12 mouse cellular contexts compared by ENCODE assay signal in the genomic region with DNA sequence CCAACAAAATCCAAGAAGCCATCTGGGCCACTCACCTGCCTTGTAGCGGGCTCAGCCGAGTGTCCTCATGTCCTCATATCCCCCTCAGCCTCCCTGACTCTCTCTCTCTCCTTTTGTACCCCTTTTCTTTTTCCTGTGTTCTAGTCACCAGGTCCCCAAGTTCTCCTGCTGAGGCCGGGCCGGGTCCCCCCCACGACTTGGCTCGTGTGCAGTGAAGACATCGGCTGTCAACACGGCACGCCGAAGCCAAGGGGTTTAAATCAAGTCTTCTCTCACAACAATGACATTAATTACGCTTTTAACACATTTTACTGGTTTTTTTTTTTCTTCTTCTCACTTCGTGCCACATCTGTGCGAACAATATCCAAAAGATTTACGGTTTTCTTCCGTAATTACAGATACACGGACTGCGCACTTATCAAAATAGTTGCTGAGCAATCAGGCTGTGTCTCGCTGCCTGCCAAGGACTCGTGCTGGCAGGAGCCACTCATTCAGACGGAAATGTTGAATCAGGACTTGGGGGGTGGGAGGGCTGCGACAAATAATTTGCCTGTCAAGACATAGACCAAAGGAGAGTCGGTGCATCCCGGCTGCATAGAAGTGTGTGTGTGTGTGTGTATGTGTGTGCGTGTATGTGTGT. TPM values are rescaled to one million over a fixed set of nuclear protein-coding genes. Genes with fewer than 3 reads are reported as not detected.
DNase-seq lines count a peak whose midpoint lies in the region; ATAC-seq and TF ChIP-seq lines count a peak whose summit lies in the region.
"Had no signal": no experiment of that assay in that cellular context is flagged by ENCODE, and none has a peak within 500 bp of the region (broad histone marks: within the 10 kb centered on the region; RNA-seq: fewer than 3 reads in every experiment).

No protein-coding gene starts in this region.

- no peak for TF ChIP-seq POLR2A in limb, embryonic 14.5 days (IDR thresholded peaks at IDR 0.05; ENCODE audit: borderline replicate concordance, extremely low read depth, insufficient read depth, insufficient read length)

- no peaks in the 10 kb centered on the region for H3K36me3 ChIP-seq in kidney, embryonic 16.5 days (ENCODE audit: insufficient read depth, low read length)
- H3K36me3 ChIP-seq in forebrain, embryonic 13.5 days (ENCODE audit: poor library complexity, severe bottlenecking) = no peaks in the 10 kb centered on the region
- no peaks in the 10 kb centered on the region for H3K36me3 ChIP-seq in limb, embryonic 14.5 days (ENCODE audit: control insufficient read depth, insufficient read depth, low read length)
- H3K36me3 ChIP-seq: lung, embryonic 15.5 days had no signal

- H3K27me3 ChIP-seq in kidney, embryonic 16.5 days (ENCODE audit: insufficient read depth, low read length) = no peaks in the 10 kb centered on the region
- peaks cover 13% of the 10 kb centered on the region for H3K27me3 ChIP-seq in forebrain, embryonic 13.5 days
- H3K27me3 ChIP-seq in limb, embryonic 14.5 days (ENCODE audit: control insufficient read depth, insufficient read depth, low read length) = no peaks in the 10 kb centered on the region

- no peak overlapping the region for H3K27ac ChIP-seq in kidney, embryonic 16.5 days (ENCODE audit: low read length)
- peak overlapping the region; percentile 68 for H3K27ac ChIP-seq in forebrain, embryonic 13.5 days
- no peak overlapping the region for H3K27ac ChIP-seq in limb, embryonic 14.5 days (replicated peaks; ENCODE audit: low read depth, low read length)
- H3K27ac ChIP-seq: lung, embryonic 15.5 days had no signal

- DNase-seq in kidney, postnatal 36 days = no peak
- peak; percentile 56 for DNase-seq in Muller cell, postnatal 12 days (ENCODE audit: inconsistent ontology term)
- peak; percentile 17 for DNase-seq in limb, embryonic 14.5 days (ENCODE audit: low spot score)
- no peak for DNase-seq in B cell, adult 2 months
- no peak for DNase-seq in cerebellum, postnatal 4 days (ENCODE audit: low spot score in 2 of 2)
- DNase-seq: kidney, adult 8-10 months; spleen, adult 18-20 months; thymus, postnatal 14 days had no signal

- H3K9me3 ChIP-seq in kidney, embryonic 16.5 days (ENCODE audit: low read length) = no peaks in the 10 kb centered on the region
- no peaks in the 10 kb centered on the region for H3K9me3 ChIP-seq in forebrain, embryonic 13.5 days (replicated peaks)
- no peaks in the 10 kb centered on the region for H3K9me3 ChIP-seq in limb, embryonic 14.5 days (ENCODE audit: control insufficient read depth, low read length)
- H3K9me3 ChIP-seq: lung, embryonic 15.5 days had no signal

- WGBS in kidney, embryonic 16.5 days = 20% methylated on average over 24 of the region's 24 CpGs
- WGBS in forebrain, embryonic 13.5 days = 29% methylated on average over 24 of the region's 24 CpGs
- WGBS in limb, embryonic 14.5 days = 39% methylated on average over 24 of the region's 24 CpGs

- peak overlapping the region; percentile 21 for H3K4me2 ChIP-seq in kidney, embryonic 16.5 days (replicated peaks; ENCODE audit: low read depth, low read length)
- peak overlapping the region; percentile 38 for H3K4me2 ChIP-seq in forebrain, embryonic 13.5 days
- no peak overlapping the region for H3K4me2 ChIP-seq in limb, embryonic 14.5 days (replicated peaks; ENCODE audit: low read depth, low read length, severe bottlenecking)
- H3K4me2 ChIP-seq: lung, embryonic 15.5 days had no signal

- H3K4me1 ChIP-seq in kidney, embryonic 16.5 days (ENCODE audit: insufficient read depth, low read length) = peaks cover 16% of the 10 kb centered on the region
- peaks cover 45% of the 10 kb centered on the region for H3K4me1 ChIP-seq in forebrain, embryonic 13.5 days
- no peaks in the 10 kb centered on the region for H3K4me1 ChIP-seq in limb, embryonic 14.5 days (ENCODE audit: control insufficient read depth, insufficient read depth, low read length)

- no peak for ATAC-seq in kidney, embryonic 16.5 days (ENCODE audit: low FRiP score, low TSS enrichment)
- ATAC-seq in forebrain, embryonic 13.5 days = peak; percentile 52
- no peak for ATAC-seq in limb, embryonic 14.5 days (ENCODE audit: low FRiP score, low read depth)
- ATAC-seq in frontal cortex, adult (ENCODE audit: low TSS enrichment) = no peak

- no peak overlapping the region for H3K9ac ChIP-seq in kidney, embryonic 16.5 days (replicated peaks; ENCODE audit: low read length)
- H3K9ac ChIP-seq in forebrain, embryonic 13.5 days = peak overlapping the region; percentile 45; the same call in 1 of the 2 replicates
- no peak overlapping the region for H3K9ac ChIP-seq in limb, embryonic 14.5 days (ENCODE audit: low read depth, low read length, severe bottlenecking)
- H3K9ac ChIP-seq: lung, embryonic 15.5 days had no signal

- no peak overlapping the region for H3K4me3 ChIP-seq in kidney, embryonic 16.5 days (ENCODE audit: low read length)
- H3K4me3 ChIP-seq in forebrain, embryonic 13.5 days = no peak overlapping the region
- H3K4me3 ChIP-seq in limb, embryonic 14.5 days (replicated peaks; ENCODE audit: low read length) = no peak overlapping the region
- H3K4me3 ChIP-seq: lung, embryonic 15.5 days had no signal

RNA-seq across cellular contexts. Expression of a gene that starts 46.5 kb away (rescaled TPM):
- polyA plus RNA-seq in kidney, embryonic 16.5 days (2015; fragmentation: Nextera tagmentation; extraction: Ambion mirVana) = 28.9 and 33.2 TPM in 2 replicates
- 46.8 and 50.7 TPM in 2 replicates for polyA plus RNA-seq in forebrain, embryonic 13.5 days (2015; fragmentation: Nextera tagmentation; extraction: Ambion mirVana)
- polyA plus RNA-seq in limb, embryonic 14.5 days (2012; rRNA removed) = 30.1 and 40.2 TPM in 2 replicates
- polyA plus RNA-seq in limb, embryonic 14.5 days (2014; fragmentation: Nextera tagmentation; extraction: Ambion mirVana) = 21.3 and 28.0 TPM in 2 replicates

RNA-seq across cellular contexts. Expression of a gene that starts 57.8 kb away (rescaled TPM):
- 17.4 and 17.8 TPM in 2 replicates for polyA plus RNA-seq in kidney, embryonic 16.5 days (2015; fragmentation: Nextera tagmentation; extraction: Ambion mirVana)
- 4.7 and 4.8 TPM in 2 replicates for polyA plus RNA-seq in forebrain, embryonic 13.5 days (2015; fragmentation: Nextera tagmentation; extraction: Ambion mirVana)
- 24.1 and 34.9 TPM in 2 replicates for polyA plus RNA-seq in limb, embryonic 14.5 days (2012; rRNA removed)
- 18.5 and 19.7 TPM in 2 replicates for polyA plus RNA-seq in limb, embryonic 14.5 days (2014; fragmentation: Nextera tagmentation; extraction: Ambion mirVana)

Comparison
In these comparisons a context has a peak if more than half of its experiments do, and no peak if none do; other contexts are left out.
1. DNase-seq: peak in Muller cell, postnatal 12 days (single experiment) and limb, embryonic 14.5 days (single experiment); none in kidney, postnatal 36 days (0 of 2), B cell, adult 2 months (0 of 2) and cerebellum, postnatal 4 days (0 of 2).